In genomic region chr9:95510693-95511404, GRCm38 (mm10) we compare ENCODE assay signal across 8 mouse cellular contexts. TPM values are rescaled to one million over a fixed set of nuclear protein-coding genes. Genes with fewer than 3 reads are reported as not detected.
DNase-seq lines count a peak whose midpoint lies in the region; ATAC-seq and TF ChIP-seq lines count a peak whose summit lies in the region.

No protein-coding gene starts in this region.

- TF ChIP-seq EP300 in CH12.LX (IDR thresholded peaks at IDR 0.05; ENCODE audit: low read length): no peak

- peaks cover 11% of the 10 kb centered on the region for H3K4me1 ChIP-seq in heart, embryonic 11.5 days (ENCODE audit: control insufficient read depth, insufficient read depth, low read length)
- H3K4me1 ChIP-seq in CH12.LX (ENCODE audit: control insufficient read depth in 1 of 2, insufficient read depth in 2 of 2): peaks cover 0 to 19% of the 10 kb centered on the region in 2 experiments; a peak in 2 of 4 replicates
- no peaks in the 10 kb centered on the region; the same call in 1 of the 2 replicates for H3K4me1 ChIP-seq in cortical plate, adult 2 months (ENCODE audit: control insufficient read depth, insufficient read depth, low read length)
- H3K4me1 ChIP-seq in intestine, embryonic 14.5 days (replicated peaks; ENCODE audit: control insufficient read depth, insufficient read depth, low read length): peaks cover 18% of the 10 kb centered on the region

- in situ Hi-C loops in CH12.LX (cut with MboI; ENCODE audit: low pct_ligation_motif_present, low pct_unique_long_range_greater_than_20kb, low sequenced_read_pairs): no loop called here

- no peak for TF ChIP-seq CTCF in CH12.LX (conservative IDR thresholded peaks at IDR 0.05 in 1 of 2, IDR thresholded peaks at IDR 0.05 in 1 of 2; ENCODE audit: low read depth in 2 of 2, low read length in 2 of 2)
- no peak for TF ChIP-seq CTCF in cortical plate, adult 2 months (IDR thresholded peaks at IDR 0.05; ENCODE audit: extremely low read depth, insufficient read depth, low read length)

- no peaks in the 10 kb centered on the region for H3K9me3 ChIP-seq in heart, embryonic 11.5 days (replicated peaks; ENCODE audit: control insufficient read depth, low read length)
- no peaks in the 10 kb centered on the region for H3K9me3 ChIP-seq in CH12.LX (replicated peaks; ENCODE audit: low read length)
- H3K9me3 ChIP-seq in intestine, embryonic 14.5 days (ENCODE audit: control insufficient read depth, low read length): no peaks in the 10 kb centered on the region

- no peak for DNase-seq in heart, adult 8-10 months (ENCODE audit: low spot score)
- peak; percentile 14 for DNase-seq in CH12.LX (ENCODE audit: extremely low read depth)
- DNase-seq in intestine, embryonic 14.5 days (ENCODE audit: low spot score): peak; percentile 54
- DNase-seq in urinary bladder, postnatal 36 days (ENCODE audit: low spot score in 2 of 2): no peak
- no peak for DNase-seq in left cerebral cortex, postnatal 4 days

- peak overlapping the region; percentile 92 for H3K27ac ChIP-seq in heart, embryonic 11.5 days (ENCODE audit: low read depth, low read length)
- no peak overlapping the region; the same call in 1 of the 2 replicates for H3K27ac ChIP-seq in CH12.LX (ENCODE audit: insufficient read depth, low read depth)
- H3K27ac ChIP-seq in cortical plate, adult 2 months (ENCODE audit: insufficient read depth, low read length): no peak overlapping the region
- peak overlapping the region; percentile 84; the same call in 1 of the 2 replicates for H3K27ac ChIP-seq in intestine, embryonic 14.5 days (ENCODE audit: low read depth)

- H3K4me3 ChIP-seq in heart, embryonic 11.5 days (ENCODE audit: low read depth, low read length): peak overlapping the region; percentile 99
- H3K4me3 ChIP-seq in CH12.LX (replicated peaks in 1 of 3; ENCODE audit: low read depth in 2 of 3, low read length in 2 of 3, poor library complexity in 1 of 3): peak overlapping the region; percentile 83 to 100 (median 98)
- H3K4me3 ChIP-seq in cortical plate, adult 2 months (ENCODE audit: insufficient read depth, low read length): peak overlapping the region; percentile 92
- peak overlapping the region; percentile 97 for H3K4me3 ChIP-seq in intestine, embryonic 14.5 days (ENCODE audit: low read depth, low read length)
- H3K4me3 ChIP-seq in myocyte: peak overlapping the region; percentile 98

- TF ChIP-seq POLR2A in CH12.LX (IDR thresholded peaks at IDR 0.05; ENCODE audit: low read depth, low read length) (no peak), myocyte (IDR thresholded peaks at IDR 0.05; ENCODE audit: insufficient read length, low read depth) (no peak)
- no peak for TF ChIP-seq POLR2A in cortical plate, adult 2 months (IDR thresholded peaks at IDR 0.05; ENCODE audit: extremely low read depth, insufficient read depth, low read length)

- H3K79me2 ChIP-seq in CH12.LX (replicated peaks; ENCODE audit: control insufficient read depth, extremely low read depth, insufficient read depth, poor library complexity, severe bottlenecking): peaks cover 51% of the 10 kb centered on the region
- H3K79me2 ChIP-seq in myocyte (ENCODE audit: control insufficient read depth, insufficient read depth): peaks cover 64% of the 10 kb centered on the region

- ATAC-seq in heart, embryonic 11.5 days (replicated peaks; ENCODE audit: insufficient number of reproducible peaks, low FRiP score, low TSS enrichment): peak; percentile 11; the same call in 1 of the 2 replicates
- peak; percentile 10; the same call in 1 of the 2 replicates for ATAC-seq in intestine, embryonic 14.5 days (replicated peaks; ENCODE audit: low FRiP score, low TSS enrichment, low read depth)

- intact Hi-C loops in left cerebral cortex, postnatal 4 days (cut with DNase I): no loop called here

- no peaks in the 10 kb centered on the region for H3K36me3 ChIP-seq in heart, embryonic 11.5 days (ENCODE audit: control insufficient read depth, insufficient read depth, low read length)
- peaks cover 0 to 8% of the 10 kb centered on the region in 2 experiments for H3K36me3 ChIP-seq in CH12.LX (replicated peaks in 1 of 2; ENCODE audit: control insufficient read depth in 1 of 2, insufficient read depth in 1 of 2, low read length in 1 of 2)
- H3K36me3 ChIP-seq in intestine, embryonic 14.5 days (ENCODE audit: control insufficient read depth, insufficient read depth, low read length): 0 out of 2 replicates have a peak, but pooled peaks cover 3% of the 10 kb centered on the region
- no peaks in the 10 kb centered on the region for H3K36me3 ChIP-seq in myocyte (ENCODE audit: control insufficient read depth, insufficient read depth)

- dilution Hi-C loops in CH12.LX (cut with MboI; ENCODE audit: extremely low pct_ligation_motif_present, extremely low pct_unique_long_range_greater_than_20kb, low sequenced_read_pairs): no loop called here

- H3K9ac ChIP-seq in heart, embryonic 11.5 days (ENCODE audit: low read depth, low read length): peak overlapping the region; percentile 99
- H3K9ac ChIP-seq in CH12.LX (ENCODE audit: insufficient read depth, low read depth): peak overlapping the region; percentile 93
- peak overlapping the region; percentile 95 for H3K9ac ChIP-seq in intestine, embryonic 14.5 days (ENCODE audit: low read length)

- H3ac ChIP-seq in myocyte (ENCODE audit: control insufficient read depth, insufficient read length): peak overlapping the region; percentile 35

- H3K4me2 ChIP-seq in heart, embryonic 11.5 days: peak overlapping the region; percentile 90
- H3K4me2 ChIP-seq in CH12.LX (ENCODE audit: insufficient read depth, low read depth, poor library complexity, severe bottlenecking) (peak overlapping the region; percentile 77), myocyte (ENCODE audit: low read depth) (peak overlapping the region; percentile 80)
- H3K4me2 ChIP-seq in intestine, embryonic 14.5 days (ENCODE audit: low read length): peak overlapping the region; percentile 95

- WGBS in heart, embryonic 11.5 days (ENCODE audit: insufficient replicate concordance): 3% methylated on average over 21 of the region's 21 CpGs
- 5% methylated on average over 21 of the region's 21 CpGs for WGBS in intestine, embryonic 14.5 days

- no peaks in the 10 kb centered on the region for H3K27me3 ChIP-seq in heart, embryonic 11.5 days (ENCODE audit: control insufficient read depth, insufficient read depth, low read length)
- H3K27me3 ChIP-seq in CH12.LX (replicated peaks) (no peaks in the 10 kb centered on the region), myocyte (ENCODE audit: control insufficient read depth, insufficient read depth, insufficient read length) (no peaks in the 10 kb centered on the region)
- H3K27me3 ChIP-seq in intestine, embryonic 14.5 days (replicated peaks; ENCODE audit: control insufficient read depth, insufficient read depth, low read length): no peaks in the 10 kb centered on the region

- TF ChIP-seq RAD21 in CH12.LX (IDR thresholded peaks at IDR 0.05; ENCODE audit: low read depth, low read length): no peak

TF ChIP-seq in CH12.LX, 34 proteins besides CTCF, POLR2A, EP300 and RAD21:
- TF ChIP-seq KAT2A (IDR thresholded peaks at IDR 0.05; ENCODE audit: insufficient replicate concordance, low read length) (no peak), CHD1 (IDR thresholded peaks at IDR 0.05; ENCODE audit: low read depth, low read length) (0 out of 2 replicates have a peak, but pooled peaks have one; percentile 42)

TF ChIP-seq in myocyte, 11 proteins besides CTCF, POLR2A, EP300 and RAD21:
- no peak for TF ChIP-seq POLR2AphosphoS2 (IDR thresholded peaks at IDR 0.05; ENCODE audit: insufficient read length, low read depth)
- TF ChIP-seq USF1 (IDR thresholded peaks at IDR 0.05; ENCODE audit: low read depth): no peak
- no peak for TF ChIP-seq MYOG (IDR thresholded peaks at IDR 0.05; ENCODE audit: control insufficient read depth in 1 of 3, insufficient read depth in 1 of 3, insufficient read length in 2 of 3, low read depth in 2 of 3)
- no peak for TF ChIP-seq SRF (IDR thresholded peaks at IDR 0.05; ENCODE audit: control insufficient read depth, insufficient read length, low read depth)
- no peak for TF ChIP-seq TCF12 (IDR thresholded peaks at IDR 0.05; ENCODE audit: insufficient read depth, poor library complexity, severe bottlenecking)
- TF ChIP-seq TCF3 (IDR thresholded peaks at IDR 0.05; ENCODE audit: insufficient read length, low read depth): no peak
- TF ChIP-seq REST (IDR thresholded peaks at IDR 0.05; ENCODE audit: insufficient read depth, insufficient read length): no peak
- no peak for TF ChIP-seq E2F4 (IDR thresholded peaks at IDR 0.05; ENCODE audit: insufficient read depth)
- no peak for TF ChIP-seq MYOD1 (IDR thresholded peaks at IDR 0.05; ENCODE audit: control insufficient read depth in 1 of 3, insufficient read length in 2 of 3, low read depth in 2 of 3)
- no peak for TF ChIP-seq MAX (IDR thresholded peaks at IDR 0.05; ENCODE audit: low read depth)
- no peak for TF ChIP-seq CEBPB (IDR thresholded peaks at IDR 0.05; ENCODE audit: insufficient read depth, poor library complexity, severe bottlenecking)

RNA-seq across cellular contexts. Expression of gene U2surp, which starts 0.9 kb away (rescaled TPM):
- polyA plus RNA-seq in heart, embryonic 11.5 days (2014; fragmentation: Nextera tagmentation; extraction: Ambion mirVana): 89.0 and 102 TPM in 2 replicates
- 10 to 100 TPM; 28.9 to 36.9 (median 35.8) TPM for total RNA-seq in heart, adult 8-10 months (2022)
- 46.5 and 64.0 TPM in 2 replicates for total RNA-seq in CH12.LX (2012; rRNA removed)
- total RNA-seq in CH12.LX (2014; rRNA removed): 87.7 and 121 TPM in 2 replicates
- 100 and 103 TPM in 2 replicates for polyA plus RNA-seq in CH12.LX (2012; ENCODE audit: insufficient read length, low read depth)
- polyA plus RNA-seq in cortical plate, adult 2 months (2012; rRNA removed): 24.3 and 25.9 TPM in 2 replicates
- polyA plus RNA-seq in intestine, embryonic 14.5 days (2014; fragmentation: Nextera tagmentation; extraction: Ambion mirVana): 129 and 135 TPM in 2 replicates
- 5.5 TPM for polyA plus RNA-seq in myocyte (2012; fragmentation: generic; extraction: Trizol)
- total RNA-seq in left cerebral cortex, postnatal 4 days (2021): 10 to 100 TPM; 80.4 to 87.4 TPM

RNA-seq across cellular contexts. Expression of gene Paqr9, which starts 48.6 kb away (rescaled TPM):
- 0.70 and 0.86 TPM in 2 replicates for polyA plus RNA-seq in heart, embryonic 11.5 days (2014; fragmentation: Nextera tagmentation; extraction: Ambion mirVana)
- total RNA-seq in heart, adult 8-10 months (2022): 10 to 100 TPM; 37.0 to 50.2 (median 46.8) TPM
- total RNA-seq in CH12.LX (2012; rRNA removed) (not detected in 2 replicates), CH12.LX (2014; rRNA removed) (not detected in 2 replicates)
- polyA plus RNA-seq in CH12.LX (2012; ENCODE audit: insufficient read length, low read depth) (not detected in 2 replicates), myocyte (2012; fragmentation: generic; extraction: Trizol) (under 0.01 TPM)
- 18.0 and 19.0 TPM in 2 replicates for polyA plus RNA-seq in cortical plate, adult 2 months (2012; rRNA removed)
- 0.05 and 0.11 TPM in 2 replicates for polyA plus RNA-seq in intestine, embryonic 14.5 days (2014; fragmentation: Nextera tagmentation; extraction: Ambion mirVana)
- total RNA-seq in left cerebral cortex, postnatal 4 days (2021): 10 to 100 TPM; 32.0 to 32.2 TPM

Comparison
In these comparisons a context has a peak if more than half of its experiments do, and no peak if none do; other contexts are left out.
1. H3K27ac ChIP-seq: peak in heart, embryonic 11.5 days (single experiment) and intestine, embryonic 14.5 days (single experiment); none in CH12.LX (single experiment) and cortical plate, adult 2 months (single experiment).
2. DNase-seq: peak in CH12.LX (single experiment) and intestine, embryonic 14.5 days (single experiment); none in heart, adult 8-10 months (single experiment), urinary bladder, postnatal 36 days (0 of 2) and left cerebral cortex, postnatal 4 days (single experiment).
3. RNA of gene Paqr9, which starts 48.6 kb away (polyA plus RNA-seq): 18.0 to 19.0 TPM in cortical plate, adult 2 months; 0.70 to 0.86 TPM in heart, embryonic 11.5 days, 0.05 to 0.11 TPM in intestine, embryonic 14.5 days, not detected in CH12.LX and under 0.01 TPM in myocyte (single experiment); every median in the first group is over 10 times any median in the second.
4. Peak in every context shown above with its lines, with median percentiles within 50 percentile points of each other: H3K4me2 ChIP-seq, H3K4me3 ChIP-seq and H3K9ac ChIP-seq.